Mouse (Mus musculus) hindbrain, embryonic 12.5 days (tissue): ENCODE data around the gene Pfkfb4. TPM values are rescaled to one million over a fixed set of nuclear protein-coding genes. Genes with fewer than 3 reads are reported as not detected.

Source experiments
- ATAC-seq: fragments of 200-750 bp; cut with Nextera tagmentation; 2 replicates; pipeline ENCODE4 v1.8.0; 2017; ENCODE audit warnings: moderate TSS enrichment; ENCODE audit not compliant: low FRiP score
- H3K27ac ChIP-seq: fragments of 300-500 bp; sonication (generic); 2 replicates; pipeline ENCODE4 v1.5.1; 2016; ENCODE audit warnings: mild to moderate bottlenecking
- H3K27me3 ChIP-seq: fragments of 300-500 bp; sonication (generic); 2 replicates; pipeline ENCODE4 v1.6.1; 2016; ENCODE audit warnings: mild to moderate bottlenecking
- H3K36me3 ChIP-seq: fragments of 300-500 bp; sonication (generic); 2 replicates; pipeline ENCODE4 v1.6.1; 2016; ENCODE audit warnings: mild to moderate bottlenecking
- H3K4me1 ChIP-seq: fragments of 300-500 bp; sonication (generic); 2 replicates; pipeline ENCODE4 v1.6.1; 2016
- H3K4me2 ChIP-seq: fragments of 300-500 bp; sonication (generic); replicated peaks from 2 replicates; pipeline ENCODE4 v1.6.1; 2016; ENCODE audit warnings: mild to moderate bottlenecking
- H3K4me3 ChIP-seq: fragments of 300-500 bp; sonication (generic); 2 replicates; pipeline ENCODE4 v1.5.1; 2016; ENCODE audit warnings: mild to moderate bottlenecking
- H3K9ac ChIP-seq: fragments of 300-500 bp; sonication (generic); 2 replicates; pipeline ENCODE4 v1.6.1; 2016; ENCODE audit warnings: mild to moderate bottlenecking, moderate library complexity
- H3K9me3 ChIP-seq: fragments of 300-500 bp; sonication (generic); replicated peaks from 2 replicates; pipeline ENCODE4 v1.6.1; 2016; ENCODE audit warnings: mild to moderate bottlenecking
- WGBS: fragments of 180-500 bp; shearing (Covaris S2); methylation state at CpG from one replicate; pipeline ENCODE4 v1.1.7; 2016; 5-methylcytosine and 5-hydroxymethylcytosine counted together
- polyA plus RNA-seq: library from polyadenylated mRNA; unstranded; fragments of >200 nt; fragmentation: Nextera tagmentation; extraction: Ambion mirVana; gene quantifications from 2 replicates; pipeline ENCODE4 v1.2.1, GENCODE M21; 2016

Pfkfb4 gene
- 20.1 and 24.0 TPM in 2 replicates for polyA plus RNA-seq

- WGBS = 2% methylated on average over 31 of the region's 31 CpGs
- H3K4me3 ChIP-seq = peak within 1 kb of the TSS; percentile 53
- peak within 1 kb of the TSS; percentile 59 for H3K9ac ChIP-seq
- H3K4me1 ChIP-seq = peaks cover 18% of the 10 kb centered on the region
- ATAC-seq = peak; percentile 97
- peak within 1 kb of the TSS; percentile 71 for H3K4me2 ChIP-seq
- no peaks in the 10 kb centered on the region for H3K27me3 ChIP-seq
- H3K36me3 ChIP-seq = no peaks in the 10 kb centered on the region
- no peaks in the 10 kb centered on the region for H3K9me3 ChIP-seq
- peak within 1 kb of the TSS; percentile 85 for H3K27ac ChIP-seq
Observed at GRCm38 (mm10) chr9:108991428-108992084, at the start of gene Pfkfb4. Pfkfb4 (plus strand) TSS chr9:108991778.

GRCm38 (mm10) chr9:108945111-108945510 is 46.5 kb upstream of the Pfkfb4 start:
- Histone ChIP-seq H3K27me3 (no peaks in the 10 kb centered on the region), H3K9ac (no peak overlapping the region), H3K9me3 (no peaks in the 10 kb centered on the region), H3K4me2 (no peak overlapping the region), H3K4me3 (no peak overlapping the region), H3K36me3 (peaks cover 92% of the 10 kb centered on the region), H3K27ac (no peak overlapping the region), H3K4me1 (peaks cover 10% of the 10 kb centered on the region; the same call in 1 of the 2 replicates)
- no peak for ATAC-seq
- WGBS = 81% methylated on average over 9 of the region's 9 CpGs

- no peaks in the 10 kb centered on the region for H3K27me3 ChIP-seq
- no peak overlapping the region for H3K27ac ChIP-seq
- ATAC-seq = no peak
- no peak overlapping the region for H3K9ac ChIP-seq
- no peaks in the 10 kb centered on the region for H3K9me3 ChIP-seq
- H3K4me1 ChIP-seq = peaks cover 10% of the 10 kb centered on the region; the same call in 1 of the 2 replicates
- 88% methylated on average over 5 of the region's 5 CpGs for WGBS
- H3K4me3 ChIP-seq = no peak overlapping the region
- H3K4me2 ChIP-seq = no peak overlapping the region
- H3K36me3 ChIP-seq = peaks cover 93% of the 10 kb centered on the region
Observed at GRCm38 (mm10) chr9:108945608-108946007, 46.0 kb upstream of the Pfkfb4 start.

GRCm38 (mm10) chr9:108949231-108949966 is 42.2 kb upstream of the Pfkfb4 start:
- Histone ChIP-seq H3K9ac (no peak overlapping the region), H3K36me3 (peaks cover 68% of the 10 kb centered on the region), H3K4me3 (no peak overlapping the region), H3K4me2 (no peak overlapping the region), H3K4me1 (peaks cover 13% of the 10 kb centered on the region; the same call in 1 of the 2 replicates), H3K27ac (no peak overlapping the region), H3K9me3 (no peaks in the 10 kb centered on the region), H3K27me3 (peaks cover 23% of the 10 kb centered on the region)
- 63% methylated on average over 13 of the region's 13 CpGs for WGBS
- no peak for ATAC-seq

GRCm38 (mm10) chr9:108949967-108950728 is 41.4 kb upstream of the Pfkfb4 start:
- Histone ChIP-seq H3K9me3 (no peaks in the 10 kb centered on the region), H3K9ac (no peak overlapping the region), H3K27ac (no peak overlapping the region), H3K4me3 (no peak overlapping the region), H3K36me3 (peaks cover 60% of the 10 kb centered on the region), H3K4me1 (peaks cover 13% of the 10 kb centered on the region; the same call in 1 of the 2 replicates), H3K4me2 (no peak overlapping the region), H3K27me3 (peaks cover 25% of the 10 kb centered on the region)
- WGBS = 80% methylated on average over 9 of the region's 9 CpGs
- ATAC-seq = no peak

- no peaks in the 10 kb centered on the region for H3K9me3 ChIP-seq
- no peak within 1 kb of the TSS; the same call in 1 of the 2 replicates for H3K4me3 ChIP-seq
- H3K9ac ChIP-seq = no peak within 1 kb of the TSS
- H3K4me1 ChIP-seq = peaks cover 13% of the 10 kb centered on the region; the same call in 1 of the 2 replicates
- peaks cover 30% of the 10 kb centered on the region for H3K36me3 ChIP-seq
- H3K4me2 ChIP-seq = peak within 1 kb of the TSS; percentile 27
- H3K27me3 ChIP-seq = peaks cover 25% of the 10 kb centered on the region
- no peak for ATAC-seq
- 10% methylated on average over 15 of the region's 15 CpGs for WGBS
- no peak within 1 kb of the TSS for H3K27ac ChIP-seq
Observed at GRCm38 (mm10) chr9:108953081-108953636, 38.4 kb upstream of the Pfkfb4 start, which contains the start of gene Col7a1. Col7a1 (plus strand) TSS chr9:108953586.

GRCm38 (mm10) chr9:108955241-108955640 is 36.3 kb upstream of the Pfkfb4 start:
- Histone ChIP-seq H3K4me1 (peaks cover 3% of the 10 kb centered on the region; the same call in 1 of the 2 replicates), H3K4me2 (no peak overlapping the region), H3K4me3 (no peak overlapping the region), H3K36me3 (peaks cover 9% of the 10 kb centered on the region; the same call in 1 of the 2 replicates), H3K27ac (no peak overlapping the region), H3K9me3 (no peaks in the 10 kb centered on the region), H3K9ac (no peak overlapping the region), H3K27me3 (peaks cover 25% of the 10 kb centered on the region)
- 93% methylated on average over 11 of the region's 11 CpGs for WGBS
- no peak for ATAC-seq

GRCm38 (mm10) chr9:108955846-108956245 is 35.7 kb upstream of the Pfkfb4 start:
- ATAC-seq = no peak
- H3K4me3 ChIP-seq = no peak overlapping the region
- WGBS = 88% methylated on average over 11 of the region's 11 CpGs
- H3K27me3 ChIP-seq = peaks cover 25% of the 10 kb centered on the region
- no peak overlapping the region for H3K4me2 ChIP-seq
- H3K27ac ChIP-seq = no peak overlapping the region
- H3K9ac ChIP-seq = no peak overlapping the region
- no peaks in the 10 kb centered on the region for H3K9me3 ChIP-seq
- peaks cover 3% of the 10 kb centered on the region; the same call in 1 of the 2 replicates for H3K4me1 ChIP-seq
- peaks cover 4% of the 10 kb centered on the region; the same call in 1 of the 2 replicates for H3K36me3 ChIP-seq

GRCm38 (mm10) chr9:108963577-108963976 is 28.0 kb upstream of the Pfkfb4 start:
- 67% methylated on average over 3 of the region's 3 CpGs for WGBS
- ATAC-seq = no peak
- no peak overlapping the region for H3K4me2 ChIP-seq
- no peak overlapping the region for H3K27ac ChIP-seq
- H3K36me3 ChIP-seq = no peaks in the 10 kb centered on the region
- H3K27me3 ChIP-seq = no peaks in the 10 kb centered on the region
- H3K9ac ChIP-seq = no peak overlapping the region
- no peak overlapping the region for H3K4me3 ChIP-seq
- H3K9me3 ChIP-seq = no peaks in the 10 kb centered on the region
- H3K4me1 ChIP-seq = no peaks in the 10 kb centered on the region

- Histone ChIP-seq H3K4me2 (no peak overlapping the region), H3K27ac (no peak overlapping the region), H3K36me3 (no peaks in the 10 kb centered on the region), H3K4me1 (no peaks in the 10 kb centered on the region), H3K9ac (no peak overlapping the region), H3K27me3 (no peaks in the 10 kb centered on the region), H3K4me3 (no peak overlapping the region), H3K9me3 (no peaks in the 10 kb centered on the region)
- ATAC-seq = no peak
- 85% methylated on average over 6 of the region's 6 CpGs for WGBS
Observed at GRCm38 (mm10) chr9:108964338-108964737, 27.2 kb upstream of the Pfkfb4 start.

GRCm38 (mm10) chr9:108970623-108971022 is 21.0 kb upstream of the Pfkfb4 start:
- ATAC-seq = no peak
- 88% methylated on average over 8 of the region's 8 CpGs for WGBS

GRCm38 (mm10) chr9:108976483-108976882 is 15.1 kb upstream of the Pfkfb4 start:
- Histone ChIP-seq H3K4me3 (no peak overlapping the region), H3K27ac (no peak overlapping the region), H3K27me3 (no peaks in the 10 kb centered on the region), H3K4me1 (no peaks in the 10 kb centered on the region), H3K4me2 (no peak overlapping the region), H3K9me3 (no peaks in the 10 kb centered on the region), H3K9ac (no peak overlapping the region), H3K36me3 (no peaks in the 10 kb centered on the region)
- 80% methylated on average over 9 of the region's 9 CpGs for WGBS
- no peak for ATAC-seq

More at GRCm38 (mm10) chr9:108970623-108971022, 21.0 kb upstream of the Pfkfb4 start:
- Histone ChIP-seq H3K4me1 (no peaks in the 10 kb centered on the region), H3K36me3 (no peaks in the 10 kb centered on the region), H3K9me3 (no peaks in the 10 kb centered on the region), H3K4me3 (no peak overlapping the region), H3K4me2 (no peak overlapping the region), H3K27ac (no peak overlapping the region), H3K27me3 (no peaks in the 10 kb centered on the region), H3K9ac (no peak overlapping the region)
